Mouse (Mus musculus) limb, embryonic 15.5 days (tissue): Measurements from ENCODE around the gene Svep1. TPM values are rescaled to one million over a fixed set of nuclear protein-coding genes. Genes with fewer than 3 reads are reported as not detected.

Source experiments
- ATAC-seq: fragments of 200-750 bp; cut with Nextera tagmentation; 2 replicates; pipeline ENCODE4 v1.8.0; 2017; ENCODE audit warnings: low read depth, moderate TSS enrichment; ENCODE audit not compliant: insufficient number of reproducible peaks, low FRiP score, low TSS enrichment
- H3K27ac ChIP-seq: fragments of 300-500 bp; sonication (generic); 2 replicates; pipeline ENCODE4 v1.5.1; 2015; ENCODE audit warnings: moderate library complexity, mild to moderate bottlenecking, inconsistent platforms
- H3K27me3 ChIP-seq: fragments of 300-500 bp; sonication (generic); 2 replicates; pipeline ENCODE4 v1.6.1; 2015; ENCODE audit warnings: inconsistent platforms
- H3K36me3 ChIP-seq: fragments of 300-500 bp; sonication (generic); 2 replicates; pipeline ENCODE4 v1.6.1; 2015; ENCODE audit warnings: inconsistent platforms
- H3K4me1 ChIP-seq: fragments of 300-500 bp; sonication (generic); 2 replicates; pipeline ENCODE4 v1.6.1; 2015; ENCODE audit warnings: inconsistent platforms
- H3K4me2 ChIP-seq: fragments of 300-500 bp; sonication (generic); 2 replicates; pipeline ENCODE4 v1.6.1; 2015; ENCODE audit warnings: mild to moderate bottlenecking, inconsistent platforms
- H3K4me3 ChIP-seq: fragments of 300-500 bp; sonication (generic); 2 replicates; pipeline ENCODE4 v1.5.1; 2015; ENCODE audit warnings: mild to moderate bottlenecking, inconsistent platforms
- H3K9ac ChIP-seq: fragments of 300-500 bp; sonication (generic); 2 replicates; pipeline ENCODE4 v1.6.1; 2015; ENCODE audit warnings: inconsistent platforms
- H3K9me3 ChIP-seq: fragments of 300-500 bp; sonication (generic); 2 replicates; pipeline ENCODE4 v1.6.1; 2016; ENCODE audit warnings: inconsistent platforms
- WGBS: fragments of 180-500 bp; shearing (Covaris S2); methylation state at CpG from one replicate; pipeline ENCODE4 v1.1.7; 2015; 5-methylcytosine and 5-hydroxymethylcytosine counted together
- polyA plus RNA-seq: library from polyadenylated mRNA; unstranded; fragments of >200 nt; fragmentation: Nextera tagmentation; extraction: Ambion mirVana; gene quantifications from 2 replicates; pipeline ENCODE4 v1.2.1, GENCODE M21; 2015

The Svep1 gene
- polyA plus RNA-seq, 1 experiment from 2014 or later, result 5.3 TPM

- WGBS, result 60% methylated on average over 4 of the region's 4 CpGs
- Histone ChIP-seq H3K9ac (no peak overlapping the region), H3K36me3 (no peaks in the 10 kb centered on the region), H3K9me3 (no peaks in the 10 kb centered on the region), H3K4me2 (no peak overlapping the region), H3K4me3 (no peak overlapping the region), H3K4me1 (peaks cover 8% of the 10 kb centered on the region), H3K27me3 (no peaks in the 10 kb centered on the region), H3K27ac (peak overlapping the region; percentile 30)
- no peak for ATAC-seq
Measured at GRCm38 (mm10) chr4:58197230-58197629, 9.4 kb downstream of the Svep1 start.

- no peaks in the 10 kb centered on the region for H3K9me3 ChIP-seq
- no peaks in the 10 kb centered on the region for H3K27me3 ChIP-seq
- no peaks in the 10 kb centered on the region for H3K36me3 ChIP-seq
- ATAC-seq, result no peak
- WGBS, result 63% methylated on average over 4 of the region's 4 CpGs
- 0 out of 2 replicates have a peak overlapping the region, but pooled peaks have one; percentile 30 for H3K27ac ChIP-seq
- H3K9ac ChIP-seq, result no peak overlapping the region
- no peak overlapping the region for H3K4me2 ChIP-seq
- no peak overlapping the region for H3K4me3 ChIP-seq
- peaks cover 8% of the 10 kb centered on the region for H3K4me1 ChIP-seq
Measured at GRCm38 (mm10) chr4:58196795-58197194, 9.9 kb downstream of the Svep1 start.

- H3K9me3 ChIP-seq, result no peaks in the 10 kb centered on the region
- no peak for ATAC-seq
- H3K36me3 ChIP-seq, result no peaks in the 10 kb centered on the region
- H3K27me3 ChIP-seq, result no peaks in the 10 kb centered on the region
- H3K4me1 ChIP-seq, result peaks cover 8% of the 10 kb centered on the region
- no peak overlapping the region for H3K4me2 ChIP-seq
- H3K9ac ChIP-seq, result no peak overlapping the region
- H3K27ac ChIP-seq, result no peak overlapping the region
- 81% methylated on average over 2 of the region's 2 CpGs for WGBS
- H3K4me3 ChIP-seq, result no peak overlapping the region
Measured at GRCm38 (mm10) chr4:58195936-58196335, 10.7 kb downstream of the Svep1 start.

GRCm38 (mm10) chr4:58189281-58189680 lies 17.4 kb downstream of the Svep1 start:
- Histone ChIP-seq H3K4me2 (no peak overlapping the region), H3K4me3 (no peak overlapping the region), H3K4me1 (no peaks in the 10 kb centered on the region), H3K27me3 (no peaks in the 10 kb centered on the region), H3K9me3 (no peaks in the 10 kb centered on the region), H3K36me3 (no peaks in the 10 kb centered on the region), H3K27ac (no peak overlapping the region), H3K9ac (no peak overlapping the region)
- WGBS, result 38% methylated on average over 5 of the region's 5 CpGs
- ATAC-seq, result no peak

- Histone ChIP-seq H3K4me1 (no peaks in the 10 kb centered on the region), H3K27ac (no peak overlapping the region), H3K9me3 (no peaks in the 10 kb centered on the region), H3K9ac (no peak overlapping the region), H3K27me3 (no peaks in the 10 kb centered on the region), H3K4me2 (no peak overlapping the region), H3K36me3 (no peaks in the 10 kb centered on the region), H3K4me3 (no peak overlapping the region)
- ATAC-seq, result no peak
- WGBS, result 77% methylated on average over 3 of the region's 3 CpGs
Measured at GRCm38 (mm10) chr4:58185401-58185800, 21.3 kb downstream of the Svep1 start.

GRCm38 (mm10) chr4:58184681-58185341 lies 21.8 kb downstream of the Svep1 start:
- Histone ChIP-seq H3K9ac (no peak overlapping the region), H3K9me3 (no peaks in the 10 kb centered on the region), H3K27me3 (no peaks in the 10 kb centered on the region), H3K27ac (no peak overlapping the region), H3K4me1 (no peaks in the 10 kb centered on the region), H3K4me2 (no peak overlapping the region), H3K4me3 (no peak overlapping the region), H3K36me3 (no peaks in the 10 kb centered on the region)
- 61% methylated on average over 5 of the region's 5 CpGs for WGBS
- no peak for ATAC-seq

- H3K4me2 ChIP-seq, result no peak overlapping the region
- H3K4me1 ChIP-seq, result no peaks in the 10 kb centered on the region
- H3K9me3 ChIP-seq, result no peaks in the 10 kb centered on the region
- H3K36me3 ChIP-seq, result no peaks in the 10 kb centered on the region
- ATAC-seq, result no peak
- 77% methylated on average over 4 of the region's 4 CpGs for WGBS
- no peak overlapping the region for H3K9ac ChIP-seq
- no peaks in the 10 kb centered on the region for H3K27me3 ChIP-seq
- H3K27ac ChIP-seq, result no peak overlapping the region
- H3K4me3 ChIP-seq, result no peak overlapping the region
Measured at GRCm38 (mm10) chr4:58183897-58184296, 22.8 kb downstream of the Svep1 start.

- ATAC-seq, result no peak
- no peaks in the 10 kb centered on the region for H3K9me3 ChIP-seq
- no peaks in the 10 kb centered on the region for H3K4me1 ChIP-seq
- no peaks in the 10 kb centered on the region; the same call in 1 of the 2 replicates for H3K27me3 ChIP-seq
- H3K4me3 ChIP-seq, result no peak overlapping the region
- H3K27ac ChIP-seq, result no peak overlapping the region
- H3K9ac ChIP-seq, result no peak overlapping the region
- 56% methylated on average over 6 of the region's 6 CpGs for WGBS
- H3K4me2 ChIP-seq, result no peak overlapping the region
- H3K36me3 ChIP-seq, result no peaks in the 10 kb centered on the region
Measured at GRCm38 (mm10) chr4:58178489-58178888, 28.2 kb downstream of the Svep1 start.

DNA sequence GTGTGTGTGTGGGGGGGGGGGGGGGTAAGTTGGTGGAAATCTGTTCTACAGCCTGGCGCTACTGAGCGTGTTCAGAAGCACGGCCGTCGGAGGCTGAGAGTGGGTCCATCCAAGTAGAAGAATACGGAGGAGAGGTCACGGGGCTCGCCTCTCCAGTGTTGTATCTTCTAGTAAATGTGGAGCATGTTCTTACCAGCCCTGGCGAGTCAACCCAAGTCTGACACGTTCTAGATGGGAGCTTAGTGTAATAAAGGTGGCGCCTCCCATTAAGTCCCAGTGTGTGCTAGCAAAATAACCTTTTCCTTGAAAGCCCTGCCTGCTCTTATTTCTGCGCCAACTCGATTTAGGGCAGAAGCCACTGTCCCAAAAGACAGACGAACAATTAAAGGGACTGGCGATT lies 29.4 kb downstream of the Svep1 start:
- WGBS, result 81% methylated on average over 15 of the region's 15 CpGs
- Histone ChIP-seq H3K4me1 (no peaks in the 10 kb centered on the region), H3K27me3 (no peaks in the 10 kb centered on the region; the same call in 1 of the 2 replicates), H3K9ac (no peak overlapping the region), H3K4me2 (no peak overlapping the region), H3K36me3 (no peaks in the 10 kb centered on the region), H3K27ac (no peak overlapping the region), H3K9me3 (no peaks in the 10 kb centered on the region), H3K4me3 (no peak overlapping the region)
- ATAC-seq, result no peak

- no peaks in the 10 kb centered on the region; the same call in 1 of the 2 replicates for H3K27me3 ChIP-seq
- 75% methylated on average over 4 of the region's 4 CpGs for whole genome bisulfite sequencing
- H3K9me3 ChIP-seq, result no peaks in the 10 kb centered on the region
- H3K27ac ChIP-seq, result no peak overlapping the region
- no peaks in the 10 kb centered on the region for H3K36me3 ChIP-seq
- no peak overlapping the region for H3K4me2 ChIP-seq
- H3K4me1 ChIP-seq, result peaks cover 5% of the 10 kb centered on the region
- ATAC-seq, result no peak
- no peak overlapping the region for H3K4me3 ChIP-seq
- H3K9ac ChIP-seq, result no peak overlapping the region
Measured at GRCm38 (mm10) chr4:58174435-58174987, 32.1 kb downstream of the Svep1 start.

GRCm38 (mm10) chr4:58173401-58173800 lies 33.3 kb downstream of the Svep1 start:
- ATAC-seq, result no peak
- 56% methylated on average over 6 of the region's 6 CpGs for WGBS
- no peaks in the 10 kb centered on the region for H3K9me3 ChIP-seq

DNA sequence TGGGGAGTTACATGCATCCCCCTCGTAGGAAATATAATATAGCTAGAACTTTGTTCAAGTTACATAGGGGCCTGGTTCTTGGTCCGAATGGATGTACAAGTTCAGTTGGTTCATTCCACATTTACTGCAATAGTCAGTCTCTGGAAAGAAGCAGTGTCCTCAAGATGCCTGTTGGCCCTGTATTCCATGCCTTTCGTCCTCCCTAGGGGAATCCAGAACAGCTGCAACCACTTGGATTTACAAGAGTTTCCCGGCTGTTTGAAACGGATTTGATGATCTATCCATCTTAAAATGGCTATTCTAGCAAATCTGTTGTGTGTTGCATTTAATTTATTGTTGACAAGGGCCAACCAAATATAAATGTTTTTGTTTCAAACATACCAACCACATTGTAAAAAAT lies 36.2 kb downstream of the Svep1 start:
- Histone ChIP-seq H3K27me3 (no peaks in the 10 kb centered on the region), H3K9me3 (no peaks in the 10 kb centered on the region), H3K36me3 (no peaks in the 10 kb centered on the region), H3K9ac (no peak overlapping the region), H3K4me3 (no peak overlapping the region), H3K4me2 (no peak overlapping the region), H3K4me1 (peaks cover 13% of the 10 kb centered on the region), H3K27ac (no peak overlapping the region)
- no peak for ATAC-seq
- WGBS, result 16% methylated on average over 5 of the region's 5 CpGs

More at GRCm38 (mm10) chr4:58173401-58173800, 33.3 kb downstream of the Svep1 start:
- no peaks in the 10 kb centered on the region for H3K36me3 ChIP-seq
- no peak overlapping the region for H3K9ac ChIP-seq
- H3K4me1 ChIP-seq, result peaks cover 13% of the 10 kb centered on the region
- H3K27ac ChIP-seq, result no peak overlapping the region
- H3K27me3 ChIP-seq, result no peaks in the 10 kb centered on the region; the same call in 1 of the 2 replicates
- H3K4me2 ChIP-seq, result no peak overlapping the region
- no peak overlapping the region for H3K4me3 ChIP-seq
